Mouse (Mus musculus) A20 (cell line): ENCODE data around the gene Recql5.

ENCODE experiments used
- DNase-seq: peaks from one replicate; pipeline ENCODE4 v3.0.0-alpha.2; 2011; ENCODE audit warnings: low read depth, low spot score

Recql5 gene

GRCm38 (mm10) chr11:115863895-115864294, 69.4 kb downstream of the Recql5 start:
- DNase-seq = peak; percentile 23

DNA sequence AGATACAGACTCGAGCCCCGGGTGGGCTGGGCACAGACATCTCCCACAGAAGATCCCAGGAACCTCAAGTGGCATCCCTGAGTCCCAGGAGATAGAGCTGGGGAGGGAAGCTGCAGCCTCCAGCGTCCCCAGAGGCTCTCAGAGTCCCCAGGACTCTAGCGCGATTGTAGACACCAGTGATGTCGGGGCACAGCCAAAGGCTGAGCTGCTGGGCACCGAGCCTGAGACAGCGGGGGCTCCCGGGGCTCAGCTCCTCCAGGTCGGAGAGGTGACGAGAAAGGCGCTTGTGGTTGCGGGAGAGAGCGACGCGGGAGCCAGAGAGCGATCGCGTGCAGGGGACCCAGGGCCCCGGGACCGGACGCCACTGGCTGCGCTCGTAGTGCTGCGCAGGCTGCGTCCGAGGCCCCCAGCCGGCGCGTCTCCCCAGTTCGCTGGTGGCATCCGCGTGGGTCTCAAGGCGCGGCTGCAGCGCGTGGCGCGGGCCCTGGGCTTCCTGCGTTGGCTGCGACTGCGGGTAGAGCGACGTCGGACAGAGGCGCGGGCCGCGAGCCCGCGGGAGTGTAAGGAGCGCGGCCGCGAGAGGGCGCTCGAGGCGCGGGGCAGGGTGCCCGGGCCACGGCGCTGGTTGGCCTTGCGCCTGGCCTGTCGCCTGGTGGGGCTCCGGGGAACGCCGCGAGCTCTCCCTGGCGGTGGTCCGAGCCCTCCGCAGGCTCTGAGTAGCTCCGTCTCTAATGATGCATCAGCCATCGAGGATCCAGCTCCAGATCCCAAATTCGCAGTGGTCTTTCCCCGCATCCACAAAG, 73.9 kb downstream of the Recql5 start:
- DNase-seq = peak; percentile 78

DNA sequence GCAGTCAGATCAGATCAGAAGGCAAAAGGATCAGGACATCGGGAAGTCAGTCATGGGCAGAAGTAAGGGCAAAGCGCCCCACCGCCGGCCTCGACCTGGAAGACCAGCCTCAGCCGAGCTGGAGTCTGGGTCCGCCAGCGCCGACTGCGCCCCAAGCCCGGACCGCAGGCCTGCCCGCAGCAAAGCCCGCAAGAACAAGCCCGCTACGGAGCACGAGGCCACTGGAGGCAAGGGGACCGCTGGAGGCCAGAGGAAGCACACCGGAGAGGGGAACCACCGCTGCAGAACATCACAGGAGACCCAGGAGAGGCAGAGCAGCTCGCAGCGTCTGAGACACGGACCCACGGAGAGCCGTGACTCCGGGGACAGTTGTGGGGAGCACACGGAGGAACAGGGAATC, 74.9 kb downstream of the Recql5 start, which contains the start of gene Myo15b:
Myo15b (plus strand) TSS at position 53 of the 400 bp plus-strand sequence.
- no peak for DNase-seq

- no peak for DNase-seq
These were observed 75.3 kb downstream of the Recql5 start for GRCm38 (mm10) chr11:115857936-115858335.

- peak; percentile 9 for DNase-seq
These were observed 76.1 kb downstream of the Recql5 start for GRCm38 (mm10) chr11:115857146-115857545.

DNA sequence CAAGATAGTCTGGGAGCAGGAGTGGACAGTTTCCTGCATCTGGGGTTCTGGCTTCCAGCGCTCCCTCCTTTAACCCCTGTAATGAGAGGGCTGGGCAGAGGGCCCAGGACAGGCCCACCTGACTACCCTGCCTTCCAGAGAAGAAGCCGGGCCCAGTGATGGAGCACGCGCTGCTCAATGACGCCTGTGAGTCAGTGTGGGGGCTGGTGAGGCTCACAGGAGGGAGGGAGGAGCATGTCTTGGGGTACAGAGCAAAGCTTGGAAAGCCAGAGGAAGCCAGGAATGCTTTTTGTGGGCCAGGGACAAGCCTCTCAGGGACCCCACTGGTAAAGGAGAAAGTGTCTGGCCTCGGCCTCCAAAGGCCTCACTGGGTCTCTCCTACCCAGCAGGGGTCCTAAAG, 78.6 kb downstream of the Recql5 start:
- DNase-seq = no peak

DNA sequence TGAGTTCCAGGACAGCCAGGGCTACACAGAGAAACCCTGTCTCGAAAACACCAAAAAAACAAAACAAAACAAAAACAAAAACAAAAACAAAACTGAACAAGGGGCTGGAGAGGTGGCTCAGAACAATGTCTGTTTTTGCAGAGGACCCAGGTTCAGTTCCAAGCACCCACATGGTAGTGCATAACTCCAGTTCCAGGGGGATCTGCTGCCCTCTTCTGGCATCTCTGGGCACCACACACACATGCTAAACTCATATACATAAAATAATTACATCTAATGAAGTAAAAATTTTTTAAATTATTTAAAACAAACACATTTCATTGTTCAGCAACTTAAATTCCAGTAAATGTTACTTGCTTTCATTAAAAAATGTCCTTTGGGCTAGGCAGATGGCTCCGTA, 87.5 kb downstream of the Recql5 start:
- DNase-seq = no peak

DNA sequence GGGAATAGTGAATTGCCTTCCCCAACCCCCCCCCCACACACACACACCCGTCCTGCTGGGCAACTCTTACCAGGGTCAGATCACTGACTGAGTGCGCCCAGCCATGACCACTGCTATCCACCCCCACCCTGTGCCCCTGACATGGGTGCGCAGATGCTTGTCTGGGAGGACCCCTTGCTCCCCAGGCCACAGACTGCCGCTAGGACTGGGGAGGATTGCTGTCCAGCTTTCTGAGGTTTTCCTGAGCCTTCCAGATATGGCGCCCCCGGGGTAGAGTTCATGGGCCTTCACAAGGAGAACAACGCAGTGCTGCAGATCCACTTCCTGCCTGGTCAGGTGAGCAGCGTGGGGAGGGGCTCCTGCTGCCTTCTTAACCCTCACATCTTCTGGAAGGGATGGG, 89.0 kb downstream of the Recql5 start:
- no peak for DNase-seq

DNA sequence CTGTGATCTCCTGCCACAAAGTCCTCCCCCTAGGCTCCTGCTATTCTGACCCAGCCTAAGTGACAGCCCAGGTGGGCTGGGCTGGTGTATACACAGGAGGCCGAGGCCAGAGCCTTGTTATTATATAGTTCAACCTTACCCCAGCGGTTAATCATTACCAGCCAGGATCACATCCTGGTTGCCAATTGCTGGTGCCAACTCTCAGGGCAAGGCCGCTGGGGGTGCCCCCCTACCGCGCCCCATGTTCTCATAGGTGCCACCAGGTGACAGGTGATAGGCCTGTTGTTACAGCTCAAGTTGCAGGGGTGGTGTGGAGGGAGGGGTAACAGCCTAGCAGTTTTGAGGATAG, 89.4 kb downstream of the Recql5 start:
- DNase-seq = no peak

DNA sequence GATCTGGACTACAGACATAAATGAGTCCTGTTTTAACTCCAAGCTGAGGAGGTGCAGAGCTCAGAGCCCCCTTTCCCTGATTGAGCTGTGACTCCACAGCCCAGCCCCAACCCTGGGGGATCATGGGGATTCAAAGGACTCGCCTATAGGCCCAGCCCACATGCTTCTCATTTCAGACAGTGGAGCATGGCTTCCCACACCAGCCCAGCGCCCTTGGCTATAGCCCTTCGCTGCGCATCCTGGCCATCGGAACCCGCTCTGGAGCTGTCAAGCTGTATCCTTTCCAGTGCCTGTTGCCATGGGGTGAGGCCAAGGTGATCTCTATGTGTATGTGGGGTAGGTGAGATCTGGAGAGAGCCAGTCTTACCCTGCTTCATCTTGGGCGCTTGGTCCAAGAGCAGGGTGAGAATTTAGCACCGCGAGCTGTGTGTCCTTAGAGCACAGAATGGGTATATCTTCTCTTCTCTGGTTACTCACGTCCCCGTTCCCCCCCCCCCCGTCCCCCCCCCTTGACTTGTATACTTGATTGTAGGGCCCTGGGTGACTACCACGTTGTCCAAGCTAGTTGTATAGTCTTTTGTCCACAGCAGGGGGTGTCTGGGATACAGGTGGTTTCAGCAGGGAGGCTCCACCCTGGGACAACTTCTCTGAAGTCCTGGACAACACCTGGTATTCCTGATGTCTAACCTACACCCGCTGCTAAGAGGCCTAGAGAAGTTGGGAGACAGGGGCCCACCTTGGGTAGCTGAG, 90.0 kb downstream of the Recql5 start:
- DNase-seq = no peak
